ENCODE assay signal across 11 mouse cellular contexts in the genomic region with DNA sequence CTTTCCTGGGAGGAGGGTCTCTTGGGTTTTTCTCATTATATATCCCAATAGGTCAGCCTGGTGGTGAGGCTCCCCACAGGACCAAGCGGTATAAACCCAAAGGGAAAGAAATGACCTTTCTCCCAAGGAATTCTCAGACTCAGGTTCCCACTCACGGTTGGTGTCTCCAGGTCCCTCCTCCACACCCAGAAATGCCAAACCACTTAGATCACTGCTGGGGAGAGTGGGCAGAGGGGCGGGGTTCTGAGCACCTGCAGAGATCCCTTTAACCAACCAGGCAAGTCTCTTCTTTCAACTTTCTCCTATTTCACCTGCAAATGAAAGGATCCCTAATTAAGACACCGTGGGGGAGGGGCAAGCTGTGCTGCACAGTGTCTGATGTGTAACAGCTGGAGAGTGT. TPM values are rescaled to one million over a fixed set of nuclear protein-coding genes. Genes with fewer than 3 reads are reported as not detected.
DNase-seq lines count a peak whose midpoint lies in the region; ATAC-seq and TF ChIP-seq lines count a peak whose summit lies in the region.
"Had no signal": no experiment of that assay in that cellular context is flagged by ENCODE, and none has a peak within 500 bp of the region (broad histone marks: within the 10 kb centered on the region; RNA-seq: fewer than 3 reads in every experiment).

No protein-coding gene starts in this region.

- H3K4me3 ChIP-seq in heart, embryonic 13.5 days: no peak overlapping the region
- H3K4me3 ChIP-seq in kidney, embryonic 15.5 days (replicated peaks): no peak overlapping the region
- no peak overlapping the region for H3K4me3 ChIP-seq in lung, postnatal 0 days (ENCODE audit: low read depth, low read length)
- H3K4me3 ChIP-seq: megakaryocyte, embryonic 14.5 days had no signal

- 0 out of 2 replicates have a peak overlapping the region, but pooled peaks have one; percentile 19 for H3K9ac ChIP-seq in heart, embryonic 13.5 days
- no peak overlapping the region for H3K9ac ChIP-seq in kidney, embryonic 15.5 days
- H3K9ac ChIP-seq in lung, postnatal 0 days (replicated peaks; ENCODE audit: low read depth): no peak overlapping the region

- no peaks in the 10 kb centered on the region for H3K9me3 ChIP-seq in heart, embryonic 13.5 days
- no peaks in the 10 kb centered on the region for H3K9me3 ChIP-seq in kidney, embryonic 15.5 days (replicated peaks)
- H3K9me3 ChIP-seq in lung, postnatal 0 days (ENCODE audit: low read length): no peaks in the 10 kb centered on the region

- WGBS in heart, embryonic 13.5 days: 26% methylated on average over 4 of the region's 4 CpGs
- 19% methylated on average over 4 of the region's 4 CpGs for WGBS in kidney, embryonic 15.5 days
- WGBS in lung, postnatal 0 days: 33% methylated on average over 4 of the region's 4 CpGs

- no peak for ATAC-seq in heart, embryonic 13.5 days (ENCODE audit: extremely low read depth, insufficient number of reproducible peaks, low FRiP score, low TSS enrichment)
- peak; percentile 26 for ATAC-seq in Patski
- ATAC-seq in kidney, embryonic 15.5 days (replicated peaks; ENCODE audit: low FRiP score): peak; percentile 88
- peak; percentile 82 for ATAC-seq in lung, postnatal 0 days

- peak overlapping the region; percentile 62; the same call in 1 of the 2 replicates for H3K27ac ChIP-seq in heart, embryonic 13.5 days (replicated peaks)
- H3K27ac ChIP-seq in kidney, embryonic 15.5 days: peak overlapping the region; percentile 88
- H3K27ac ChIP-seq in lung, postnatal 0 days (ENCODE audit: low read length): peak overlapping the region; percentile 64; the same call in 1 of the 2 replicates

- DNase-seq in heart, adult 9 months (ENCODE audit: low spot score in 2 of 2): no peak
- DNase-seq in Patski (ENCODE audit: low read depth, low spot score): no peak
- peak; percentile 79 for DNase-seq in lung, postnatal 0 days (ENCODE audit: low spot score)
- DNase-seq in gastrocnemius, postnatal 10 days: no peak
- DNase-seq in spleen, adult 12 weeks (ENCODE audit: low spot score): no peak
- no peak for DNase-seq in adipocyte (ENCODE audit: low spot score)
- DNase-seq: thymus, postnatal 14 days had no signal

- H3K4me1 ChIP-seq in heart, embryonic 13.5 days: peaks cover 34% of the 10 kb centered on the region
- H3K4me1 ChIP-seq in kidney, embryonic 15.5 days: peaks cover 44% of the 10 kb centered on the region
- no peaks in the 10 kb centered on the region for H3K4me1 ChIP-seq in lung, postnatal 0 days (ENCODE audit: insufficient read depth, low read depth, low read length)
- H3K4me1 ChIP-seq: megakaryocyte, embryonic 14.5 days had no signal

- H3K36me3 ChIP-seq in heart, embryonic 13.5 days: peaks cover 32% of the 10 kb centered on the region
- peaks cover 17% of the 10 kb centered on the region for H3K36me3 ChIP-seq in kidney, embryonic 15.5 days
- no peaks in the 10 kb centered on the region for H3K36me3 ChIP-seq in lung, postnatal 0 days (ENCODE audit: insufficient read depth, low read length)

- no peak overlapping the region for H3K4me2 ChIP-seq in heart, embryonic 13.5 days
- peak overlapping the region; percentile 32 for H3K4me2 ChIP-seq in kidney, embryonic 15.5 days
- peak overlapping the region; percentile 30; the same call in 1 of the 2 replicates for H3K4me2 ChIP-seq in lung, postnatal 0 days (replicated peaks; ENCODE audit: low read depth, low read length)

- TF ChIP-seq EP300 in lung, postnatal 0 days (IDR thresholded peaks at IDR 0.05): no peak

- POLR2A ChIA-PET in Patski (lab: Charles Lee): interaction anchor here (0.6 kb wide), 1 partner anchor 22 kb away, joined by 3 read pairs; no protein-coding TSS in a partner anchor

- CTCF ChIA-PET in Patski (lab: Charles Lee): no interaction called here

- in situ Hi-C loops in Patski (cut with MboI; ENCODE audit: low pct_unique_long_range_greater_than_20kb): no loop called here

- no peak for TF ChIP-seq CTCF in Patski (IDR thresholded peaks at IDR 0.05)
- no peak for TF ChIP-seq CTCF in lung, postnatal 0 days (IDR thresholded peaks at IDR 0.05)

- no peaks in the 10 kb centered on the region for H3K27me3 ChIP-seq in heart, embryonic 13.5 days (replicated peaks)
- no peaks in the 10 kb centered on the region for H3K27me3 ChIP-seq in Patski
- H3K27me3 ChIP-seq in kidney, embryonic 15.5 days: no peaks in the 10 kb centered on the region
- H3K27me3 ChIP-seq in lung, postnatal 0 days (replicated peaks; ENCODE audit: insufficient read depth, low read length): no peaks in the 10 kb centered on the region
- H3K27me3 ChIP-seq: CH12.LX; megakaryocyte, embryonic 14.5 days had no signal

RNA-seq across cellular contexts. Expression of a gene that starts 51.6 kb away (rescaled TPM):
- 19.2 and 24.0 TPM in 2 replicates for polyA plus RNA-seq in heart, embryonic 13.5 days (2015; fragmentation: Nextera tagmentation; extraction: Ambion mirVana)
- polyA plus RNA-seq in Patski (2021): 43.6 TPM
- 19.6 and 23.5 TPM in 2 replicates for polyA plus RNA-seq in kidney, embryonic 15.5 days (2015; fragmentation: Nextera tagmentation; extraction: Ambion mirVana)
- polyA plus RNA-seq in lung, postnatal 0 days (2015; fragmentation: Nextera tagmentation; extraction: Ambion mirVana): 14.0 and 15.8 TPM in 2 replicates
- total RNA-seq in gastrocnemius, postnatal 10 days (2021): 10 to 100 TPM; 11.8 to 12.4 TPM
- total RNA-seq: CH12.LX had no signal
